Mouse (Mus musculus) monocyte, adult 2 months (primary cell): ENCODE measurements around the gene Ugt1a5.

ENCODE experiments used
- DNase-seq, 2 experiments: peaks; one replicate each; pipeline ENCODE4 v3.0.0; 2022; ENCODE audit warnings: low spot score in 2 of 2, low read depth in 1 of 2

Gene Ugt1a5

GRCm38 (mm10) chr1:88235894-88236415 is 70.1 kb downstream of the Ugt1a5 start:
- DNase-seq, result no peak

- DNase-seq, result no peak
Observed at GRCm38 (mm10) chr1:88237311-88237710, 71.5 kb downstream of the Ugt1a5 start.

DNA sequence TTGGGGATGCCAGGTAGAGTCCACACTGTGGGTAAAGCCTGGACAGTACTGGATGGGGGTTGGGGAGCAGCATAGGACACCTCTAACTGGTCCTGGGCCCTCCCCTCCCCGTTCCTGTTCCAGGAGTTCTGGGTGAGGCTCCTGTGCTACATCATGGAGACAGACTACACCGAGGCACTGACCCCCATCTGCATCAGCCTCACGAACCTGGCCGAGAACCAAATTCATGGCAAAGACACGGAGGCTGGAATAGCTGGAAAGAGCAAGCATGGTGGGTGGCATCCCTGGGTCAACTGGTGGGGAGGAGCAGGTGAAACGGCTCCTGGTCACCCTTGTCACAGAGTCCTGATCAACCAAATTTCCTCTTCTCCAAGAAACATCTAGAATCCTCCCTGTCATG is 73.0 kb downstream of the Ugt1a5 start:
- no peak for DNase-seq

DNA sequence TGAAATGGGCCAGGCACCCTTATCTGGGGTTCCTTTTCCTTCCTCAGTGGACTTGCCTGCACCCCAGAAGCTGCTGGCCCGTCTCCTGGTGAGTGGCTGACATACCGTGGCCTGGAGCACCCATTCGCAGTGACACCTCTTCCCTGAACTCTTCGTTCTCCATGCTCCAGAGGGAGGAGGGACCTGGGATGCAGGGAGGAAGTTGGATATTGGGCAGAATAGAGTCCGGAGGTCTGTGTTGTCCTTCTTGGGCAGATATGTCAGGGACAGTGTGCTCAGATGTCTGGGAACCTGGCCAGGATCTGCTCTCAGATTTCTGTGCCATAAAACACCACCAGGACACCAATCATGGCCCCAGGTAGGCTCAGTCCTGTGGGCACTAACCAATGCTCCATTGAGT is 74.3 kb downstream of the Ugt1a5 start:
- no peak for DNase-seq

- DNase-seq, result no peak
Observed at GRCm38 (mm10) chr1:88240579-88240978, 74.8 kb downstream of the Ugt1a5 start.

GRCm38 (mm10) chr1:88243861-88244260 is 78.0 kb downstream of the Ugt1a5 start:
- no peak for DNase-seq

- no peak for DNase-seq
Observed at GRCm38 (mm10) chr1:88245881-88246280, 80.1 kb downstream of the Ugt1a5 start.

- DNase-seq, result no peak
Observed at GRCm38 (mm10) chr1:88246386-88246785, 80.6 kb downstream of the Ugt1a5 start.

DNA sequence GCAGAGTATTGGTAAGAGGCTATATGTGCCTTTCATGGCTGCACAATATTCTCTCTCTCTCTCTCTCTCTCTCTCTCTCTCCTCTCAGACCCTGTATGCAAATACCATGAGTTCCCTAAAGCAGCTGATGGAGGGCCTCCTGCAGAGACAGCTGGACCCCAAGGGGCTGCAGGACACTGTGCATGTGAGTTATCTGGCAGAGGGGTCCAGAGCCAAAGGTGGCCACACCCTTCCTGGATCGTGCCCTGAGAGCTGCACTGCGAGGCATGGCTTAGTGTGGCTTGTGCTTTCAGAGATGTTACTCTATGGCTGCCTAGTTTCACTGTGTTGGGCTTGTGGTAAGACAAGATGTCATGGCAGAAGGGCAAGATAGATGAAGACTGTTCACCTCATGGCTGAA is 81.8 kb downstream of the Ugt1a5 start:
- DNase-seq, result no peak

DNA sequence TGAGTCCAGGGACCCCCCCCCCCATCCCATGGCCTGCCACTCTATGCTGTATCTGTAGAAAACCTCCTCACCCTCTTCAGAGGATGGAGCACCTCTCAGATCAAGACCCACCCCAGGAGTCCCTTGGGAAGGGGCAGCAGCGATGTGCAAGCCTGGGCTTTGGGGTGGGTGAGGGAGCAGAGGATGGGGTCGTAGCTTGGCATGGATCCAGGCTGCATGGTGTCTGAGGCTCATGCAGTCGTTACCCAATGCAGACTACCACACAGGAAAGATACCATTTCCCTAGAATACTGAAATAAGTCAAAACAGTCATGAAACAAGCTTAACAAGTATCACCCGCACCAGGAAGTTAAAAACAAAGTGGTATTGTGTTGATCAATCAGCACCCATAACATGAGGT is 82.8 kb downstream of the Ugt1a5 start:
- DNase-seq, result no peak

- no peak for DNase-seq
Observed at GRCm38 (mm10) chr1:88249596-88249995, 83.8 kb downstream of the Ugt1a5 start.

DNA sequence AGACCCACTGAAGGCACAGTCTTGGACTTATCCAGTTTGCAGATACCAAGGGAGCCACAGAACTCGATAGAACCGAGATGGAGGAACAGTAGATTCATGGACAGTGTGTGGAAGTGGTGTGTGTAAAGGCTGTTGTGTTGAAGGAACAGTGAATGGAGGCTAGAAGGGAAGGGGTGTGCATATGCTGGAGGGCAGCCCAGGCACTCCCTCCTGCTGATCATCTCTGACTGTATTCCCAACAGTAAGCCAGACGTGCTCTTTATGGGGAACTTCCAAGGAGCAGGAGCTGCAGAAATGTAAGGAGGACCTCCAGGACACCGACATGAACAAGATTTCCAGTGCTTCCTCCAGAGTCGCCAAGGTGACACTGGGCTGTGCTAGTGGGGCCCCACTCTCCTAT is 84.2 kb downstream of the Ugt1a5 start:
- no peak for DNase-seq

GRCm38 (mm10) chr1:88253106-88253505 is 87.3 kb downstream of the Ugt1a5 start:
- no peak for DNase-seq

DNA sequence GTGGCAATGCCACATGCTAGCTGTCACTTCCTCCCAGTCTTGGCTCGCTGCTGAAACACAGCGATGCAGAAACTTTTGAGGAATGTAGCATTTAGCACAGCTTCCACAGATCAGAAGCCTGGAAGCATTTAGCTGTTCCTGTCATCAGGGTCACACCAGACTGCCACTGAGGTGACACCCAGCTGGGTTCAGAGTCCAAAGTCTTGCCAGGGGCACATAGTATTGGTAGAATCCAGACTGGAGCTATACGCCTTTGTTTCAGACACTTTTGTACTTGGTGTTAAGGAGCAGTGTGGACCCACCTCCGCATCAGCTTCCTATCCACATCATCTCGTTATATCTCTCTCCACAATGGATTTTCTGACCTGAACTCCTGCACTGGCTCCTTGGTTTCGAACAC is 87.7 kb downstream of the Ugt1a5 start:
- no peak for DNase-seq

- no peak for DNase-seq
Observed at GRCm38 (mm10) chr1:88254793-88255465, 89.1 kb downstream of the Ugt1a5 start.

- no peak for DNase-seq
Observed at GRCm38 (mm10) chr1:88255466-88255857, 89.7 kb downstream of the Ugt1a5 start.

- DNase-seq, result no peak
Observed at GRCm38 (mm10) chr1:88255989-88256754, 90.4 kb downstream of the Ugt1a5 start.

DNA sequence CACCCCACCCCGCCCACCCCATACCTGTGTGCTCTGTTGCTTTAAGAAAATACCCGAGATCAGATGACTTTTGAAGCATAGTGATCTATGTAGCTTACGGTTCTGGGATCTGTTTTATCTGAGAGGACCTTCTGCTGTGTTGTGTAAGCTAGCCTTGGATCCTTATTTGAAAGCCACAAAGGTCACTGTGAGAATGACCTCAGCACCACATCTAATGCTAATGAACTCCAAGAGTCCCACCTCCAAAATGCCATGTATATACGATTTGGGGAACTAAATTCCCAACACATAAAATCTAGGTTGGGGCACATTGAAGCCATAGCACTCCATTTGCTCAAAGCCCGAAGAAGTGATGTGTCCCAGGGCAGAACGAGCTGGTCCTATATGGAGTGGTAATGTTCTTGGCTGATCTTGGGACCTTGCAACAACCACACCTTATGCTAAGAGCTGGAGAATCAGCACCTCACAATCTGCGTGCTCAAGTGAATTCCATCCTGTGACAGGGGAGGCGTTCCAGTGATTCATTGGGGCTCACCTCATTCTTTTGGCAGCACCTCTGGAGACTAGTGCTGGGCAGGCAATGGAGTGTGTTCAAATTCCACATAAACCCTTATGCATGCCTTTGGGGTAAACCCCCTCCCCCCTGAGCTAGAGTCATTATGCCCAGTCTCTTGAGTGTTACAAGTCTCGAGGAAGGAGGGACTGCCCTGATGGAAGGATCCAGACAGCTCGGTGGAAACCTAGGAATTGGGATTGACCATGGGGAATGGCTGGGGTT is 91.3 kb downstream of the Ugt1a5 start:
- no peak for DNase-seq

GRCm38 (mm10) chr1:88257681-88258080 is 91.9 kb downstream of the Ugt1a5 start:
- no peak for DNase-seq

GRCm38 (mm10) chr1:88258361-88258760 is 92.5 kb downstream of the Ugt1a5 start:
- DNase-seq, result no peak

DNA sequence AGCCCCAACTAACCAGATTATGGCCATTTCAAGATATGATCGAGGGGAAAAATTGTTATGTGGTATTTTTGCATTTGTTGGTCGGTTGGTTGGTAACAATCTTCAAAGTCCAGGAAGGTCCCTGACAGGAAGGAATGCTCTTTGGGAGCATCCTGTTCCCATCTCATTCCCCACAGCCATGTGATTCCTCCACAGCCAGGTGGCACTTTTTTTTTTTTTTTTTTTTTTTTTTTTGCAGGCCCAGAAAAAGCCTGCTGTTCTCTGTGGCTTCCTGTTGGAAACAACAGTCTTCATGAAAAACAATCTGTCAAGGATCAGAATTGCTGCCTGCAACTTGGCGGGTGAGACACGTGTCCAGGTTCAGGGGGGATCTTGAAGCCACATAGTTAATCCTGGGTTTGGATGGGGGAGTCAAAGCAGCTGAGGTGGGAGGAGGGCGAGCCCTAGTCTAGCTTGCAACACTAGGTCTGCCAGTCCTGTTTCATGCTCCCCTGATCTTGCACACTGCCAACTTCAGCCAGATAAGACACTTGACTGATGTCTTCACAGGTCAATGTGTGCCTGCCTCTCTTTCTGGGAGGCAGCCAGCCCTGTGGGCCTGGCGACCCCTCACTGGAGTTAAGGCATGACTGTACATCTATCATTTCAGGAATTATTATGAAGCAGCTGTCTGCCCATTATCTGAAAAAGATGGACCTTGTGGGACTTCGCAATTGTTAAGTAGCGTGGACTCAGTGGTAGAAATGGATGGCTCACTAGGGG is 93.2 kb downstream of the Ugt1a5 start:
- DNase-seq, result no peak
